Mouse (Mus musculus): ENCODE data around the gene Cd5l. TPM values are rescaled to one million over a fixed set of nuclear protein-coding genes. Genes with fewer than 3 reads are reported as not detected.
"Not testable (repeated sequence)": the region's sequence is repeated elsewhere in the genome, so short reads cannot be mapped to it uniquely, and the experiment has no call there.

The Cd5l gene
- polyA plus RNA-seq, 1 experiment from 2014 or later = 0.15 TPM

DNA sequence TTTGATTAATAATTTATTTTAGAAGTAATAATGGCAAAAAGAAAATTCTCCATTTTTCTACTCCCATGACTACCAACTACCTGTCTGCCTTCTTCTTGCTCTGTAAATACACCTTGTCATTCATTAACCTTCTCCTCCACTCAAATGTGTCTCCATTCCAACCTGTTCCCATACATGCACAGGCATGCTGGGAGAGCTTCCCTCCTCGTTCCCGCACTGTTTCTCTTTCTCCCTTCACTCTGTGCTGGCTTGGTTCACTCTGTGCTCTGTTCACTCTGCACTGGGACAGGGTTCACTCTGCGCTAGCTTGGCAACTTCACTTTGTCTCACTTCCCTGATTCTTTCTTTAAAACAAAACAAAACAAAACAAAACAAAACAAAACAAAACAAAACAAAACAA, 19.5 kb downstream of the Cd5l start:
- Histone ChIP-seq H3K4me3 (no peak overlapping the region), H3K36me3 (no peaks in the 10 kb centered on the region), H3K4me1 (replicated peaks) (0 out of 2 replicates have a peak, but pooled peaks cover 2% of the 10 kb centered on the region), H3K4me2 (no peak overlapping the region), H3K27me3 (no peaks in the 10 kb centered on the region), H3K9me3 (replicated peaks) (no peaks in the 10 kb centered on the region), H3K9ac (no peak overlapping the region), H3K27ac (no peak overlapping the region)
- 49% methylated on average over 3 of the region's 3 CpGs for WGBS
- ATAC-seq (replicated peaks; ENCODE audit: insufficient number of reproducible peaks, insufficient read depth, low FRiP score, low read depth) = no peak

DNA sequence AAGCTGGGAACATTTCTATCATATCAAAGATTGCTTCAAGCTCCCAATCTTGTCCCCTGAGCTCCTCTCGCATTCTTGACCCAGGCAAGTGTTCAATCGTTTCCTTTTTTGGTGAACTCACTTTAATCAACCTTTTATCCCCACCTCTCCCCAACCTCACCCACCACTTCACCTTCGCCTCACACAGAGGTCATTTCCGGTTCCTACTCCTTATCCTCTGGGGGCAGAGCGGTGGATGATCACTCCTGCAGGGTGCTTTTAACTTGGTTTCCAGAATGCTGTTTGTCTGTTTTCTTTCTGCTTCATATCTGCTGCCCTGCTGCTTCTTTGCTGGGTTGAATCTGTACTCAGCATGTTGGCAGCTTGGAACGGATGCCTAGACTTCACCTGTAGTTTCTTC, 20.0 kb downstream of the Cd5l start:
- Histone ChIP-seq H3K9me3 (replicated peaks) (no peaks in the 10 kb centered on the region), H3K36me3 (no peaks in the 10 kb centered on the region), H3K4me2 (no peak overlapping the region), H3K4me3 (no peak overlapping the region), H3K9ac (no peak overlapping the region), H3K27me3 (no peaks in the 10 kb centered on the region), H3K4me1 (replicated peaks) (0 out of 2 replicates have a peak, but pooled peaks cover 2% of the 10 kb centered on the region), H3K27ac (no peak overlapping the region)
- 40% methylated on average over 6 of the region's 6 CpGs for WGBS
- ATAC-seq (replicated peaks; ENCODE audit: insufficient number of reproducible peaks, insufficient read depth, low FRiP score, low read depth) = no peak

DNA sequence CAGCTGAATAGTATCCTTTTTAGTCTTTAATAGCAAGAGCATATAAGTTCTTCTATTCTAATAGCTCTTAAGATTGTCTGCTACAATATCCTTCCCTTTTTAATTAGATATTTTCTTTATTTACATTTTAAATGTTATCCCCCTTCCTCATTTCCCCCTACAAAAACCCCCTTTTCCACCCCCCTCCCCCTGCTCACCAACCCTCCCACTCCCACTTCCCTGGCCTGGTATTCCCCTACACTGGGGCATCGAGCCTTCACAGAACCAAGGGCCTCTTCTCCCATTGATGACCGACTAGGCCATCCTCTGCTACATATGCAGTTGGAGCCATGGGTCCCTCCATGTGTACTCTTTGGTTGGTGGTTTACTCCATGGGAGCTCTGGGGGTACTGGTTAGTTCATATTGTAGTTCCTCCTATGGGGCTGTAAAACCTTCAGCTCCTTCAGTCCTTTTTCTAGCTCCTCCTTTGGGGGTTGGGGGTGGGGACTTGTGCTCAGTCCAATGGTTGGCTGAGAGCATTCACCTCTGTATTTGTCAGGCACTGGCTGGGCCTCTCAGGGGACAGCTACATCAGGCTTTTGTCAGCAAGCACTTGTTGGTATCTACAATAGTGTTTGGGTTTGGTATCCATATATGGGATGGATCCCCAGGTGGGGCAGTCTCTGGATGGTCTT, 22.1 kb downstream of the Cd5l start:
- not testable (repeated sequence) for H3K4me2 ChIP-seq; H3K9me3 ChIP-seq (replicated peaks); H3K4me3 ChIP-seq; H3K27me3 ChIP-seq; H3K4me1 ChIP-seq (replicated peaks); H3K9ac ChIP-seq; H3K36me3 ChIP-seq; H3K27ac ChIP-seq; ATAC-seq (replicated peaks; ENCODE audit: insufficient number of reproducible peaks, insufficient read depth, low FRiP score, low read depth)
- 83% methylated on average over 2 of the region's 2 CpGs for WGBS

DNA sequence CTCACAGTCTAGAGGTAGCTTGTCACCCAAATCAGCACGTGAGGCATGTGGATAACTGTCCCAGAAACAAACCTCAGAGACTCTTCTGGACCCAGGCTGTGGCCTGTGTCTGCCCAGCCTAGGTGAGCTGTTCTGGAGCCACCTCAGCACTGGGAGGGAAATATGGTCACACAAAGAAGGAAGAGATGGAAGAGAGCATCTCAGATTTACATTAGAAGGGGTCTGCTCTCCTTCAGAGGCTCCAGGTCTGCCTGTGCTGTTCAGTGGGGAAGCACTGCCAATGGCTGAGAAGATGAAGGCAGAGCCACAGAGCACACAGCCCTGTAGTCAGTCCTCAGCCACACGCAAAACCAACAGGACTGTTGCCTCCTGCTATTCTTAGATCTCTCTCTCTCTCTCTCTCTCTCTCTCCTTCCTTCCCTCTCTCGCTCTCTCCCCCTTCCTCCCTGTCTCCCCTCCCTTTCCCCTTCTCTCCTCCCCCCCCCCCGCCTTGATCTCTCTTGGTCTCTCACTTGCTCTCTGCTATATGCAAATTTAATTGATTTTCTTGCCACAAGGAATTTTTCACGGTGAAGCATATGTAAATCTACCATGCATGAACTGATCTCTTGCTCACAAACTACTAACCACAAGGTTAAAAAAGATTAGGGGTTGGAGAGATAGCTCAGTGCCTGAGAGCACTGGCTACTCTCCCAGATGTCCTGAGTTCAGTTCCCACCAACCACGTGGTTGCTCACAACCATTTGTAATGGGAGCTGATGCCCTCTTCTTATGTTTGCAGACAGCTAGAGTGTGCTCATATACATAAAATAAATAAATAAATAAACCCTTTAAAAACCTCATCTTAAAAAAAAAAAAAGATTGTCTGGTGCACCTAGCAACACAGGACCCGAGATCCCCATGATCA, 24.4 kb downstream of the Cd5l start:
- 49% methylated on average over 7 of the region's 7 CpGs for WGBS
- ATAC-seq (replicated peaks; ENCODE audit: insufficient number of reproducible peaks, insufficient read depth, low FRiP score, low read depth) = no peak
- H3K27ac ChIP-seq = no peak overlapping the region
- H3K36me3 ChIP-seq = no peaks in the 10 kb centered on the region
- no peak overlapping the region for H3K4me3 ChIP-seq
- no peak overlapping the region for H3K9ac ChIP-seq
- H3K27me3 ChIP-seq = no peaks in the 10 kb centered on the region
- H3K4me2 ChIP-seq = no peak overlapping the region
- H3K9me3 ChIP-seq (replicated peaks) = no peaks in the 10 kb centered on the region
- H3K4me1 ChIP-seq (replicated peaks) = 0 out of 2 replicates have a peak, but pooled peaks cover 2% of the 10 kb centered on the region

DNA sequence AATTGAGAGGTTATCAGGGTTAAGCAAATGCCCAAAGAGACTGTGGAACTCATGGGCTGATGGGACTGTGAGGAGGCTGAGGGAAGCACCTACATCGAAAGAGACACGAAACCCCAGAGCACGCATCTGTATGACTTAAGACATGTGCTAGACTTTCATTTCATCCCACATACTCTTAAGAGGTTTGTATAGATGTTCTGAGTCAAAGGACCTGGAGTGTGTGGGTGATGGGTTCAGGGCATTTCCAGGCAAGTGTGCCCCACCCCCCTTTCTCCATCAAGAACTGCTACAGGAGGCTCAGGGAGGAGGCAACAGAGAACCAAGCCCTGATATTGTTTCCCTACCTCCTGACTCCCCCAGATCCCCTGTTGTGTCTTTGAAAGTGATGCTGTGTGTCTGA, 25.6 kb downstream of the Cd5l start:
- Histone ChIP-seq H3K36me3 (no peaks in the 10 kb centered on the region), H3K27ac (no peak overlapping the region), H3K9me3 (replicated peaks) (no peaks in the 10 kb centered on the region), H3K9ac (no peak overlapping the region), H3K4me2 (no peak overlapping the region), H3K4me1 (replicated peaks) (no peaks in the 10 kb centered on the region), H3K27me3 (no peaks in the 10 kb centered on the region), H3K4me3 (no peak overlapping the region)
- WGBS = 92% methylated on average over 3 of the region's 3 CpGs
- ATAC-seq (replicated peaks; ENCODE audit: insufficient number of reproducible peaks, insufficient read depth, low FRiP score, low read depth) = no peak

DNA sequence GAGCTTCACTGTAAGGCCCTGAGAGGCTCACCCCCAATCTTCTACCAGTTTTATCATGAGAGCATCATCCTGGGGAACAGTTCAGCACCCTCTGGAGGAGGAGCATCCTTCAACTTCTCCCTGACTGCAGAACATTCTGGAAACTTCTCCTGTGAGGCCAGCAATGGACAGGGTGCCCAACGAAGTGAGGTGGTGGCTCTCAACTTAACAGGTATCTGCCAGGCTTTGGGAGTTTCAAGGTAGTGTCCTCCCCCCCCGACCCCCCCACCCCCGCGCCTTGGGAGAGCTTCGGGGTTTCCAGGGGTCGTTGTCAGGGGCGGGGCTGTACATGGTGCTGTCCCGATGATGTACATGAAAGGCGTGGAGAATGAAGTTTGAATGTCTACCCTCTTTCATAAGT, 27.4 kb downstream of the Cd5l start:
- Histone ChIP-seq H3K27me3 (no peaks in the 10 kb centered on the region), H3K4me2 (no peak overlapping the region), H3K9me3 (replicated peaks) (no peaks in the 10 kb centered on the region), H3K9ac (no peak overlapping the region), H3K4me1 (replicated peaks) (no peaks in the 10 kb centered on the region), H3K4me3 (no peak overlapping the region), H3K27ac (no peak overlapping the region), H3K36me3 (no peaks in the 10 kb centered on the region)
- WGBS = 82% methylated on average over 9 of the region's 9 CpGs
- no peak for ATAC-seq (replicated peaks; ENCODE audit: insufficient number of reproducible peaks, insufficient read depth, low FRiP score, low read depth)

DNA sequence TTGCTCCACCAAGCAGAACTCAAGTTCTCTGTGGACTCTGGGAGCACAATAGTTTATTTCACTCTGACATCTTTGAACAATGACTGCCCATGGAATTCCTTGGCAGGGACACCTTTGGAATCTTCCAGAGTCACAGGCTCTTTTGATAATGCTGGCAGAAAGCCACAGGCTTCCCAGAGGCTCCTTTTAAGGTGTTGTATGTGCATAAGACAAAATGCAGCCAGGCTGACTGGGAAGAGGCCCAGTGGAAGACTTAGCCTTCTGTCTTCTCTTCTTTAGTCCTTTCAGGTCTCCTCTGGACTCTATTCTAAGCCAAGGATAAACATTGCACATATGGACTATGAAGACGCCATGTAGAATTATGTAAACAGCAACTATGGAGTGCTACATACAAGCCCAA, 33.3 kb downstream of the Cd5l start:
- ATAC-seq (replicated peaks; ENCODE audit: insufficient number of reproducible peaks, insufficient read depth, low FRiP score, low read depth) = no peak; the same call in 1 of the 2 replicates
- peaks cover 6% of the 10 kb centered on the region for H3K4me1 ChIP-seq (replicated peaks)
- WGBS = 64% methylated on average over 1 of the region's 1 CpGs
- H3K27ac ChIP-seq = peak overlapping the region; percentile 52
- no peaks in the 10 kb centered on the region for H3K36me3 ChIP-seq
- H3K27me3 ChIP-seq = no peaks in the 10 kb centered on the region
- no peak overlapping the region for H3K4me2 ChIP-seq
- no peaks in the 10 kb centered on the region for H3K9me3 ChIP-seq (replicated peaks)
- no peak overlapping the region for H3K9ac ChIP-seq
- no peak overlapping the region for H3K4me3 ChIP-seq

DNA sequence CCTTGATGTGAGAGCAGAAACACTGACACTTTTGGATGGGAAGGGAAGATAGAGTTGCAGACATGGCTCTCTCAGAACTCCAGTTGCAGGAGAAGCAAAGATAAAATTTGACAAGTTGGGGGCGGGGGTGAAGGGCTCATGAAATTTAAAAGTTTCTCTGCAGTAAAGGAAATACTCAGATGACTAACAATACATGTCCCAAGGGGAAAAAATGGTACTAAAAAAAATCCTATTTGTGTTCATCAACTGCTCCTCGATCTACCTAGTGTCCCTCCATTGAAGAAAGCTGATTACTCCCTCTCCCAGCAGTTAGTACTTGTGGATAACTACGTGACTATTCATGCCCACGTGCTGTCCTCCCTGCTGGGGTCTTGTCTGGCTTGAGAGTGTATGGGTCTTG, 41.1 kb downstream of the Cd5l start:
- no peak for ATAC-seq (replicated peaks; ENCODE audit: insufficient number of reproducible peaks, insufficient read depth, low FRiP score, low read depth)
- Histone ChIP-seq H3K4me3 (no peak overlapping the region), H3K27ac (no peak overlapping the region), H3K4me2 (no peak overlapping the region), H3K36me3 (no peaks in the 10 kb centered on the region), H3K27me3 (no peaks in the 10 kb centered on the region), H3K9ac (no peak overlapping the region), H3K9me3 (replicated peaks) (no peaks in the 10 kb centered on the region), H3K4me1 (replicated peaks) (no peaks in the 10 kb centered on the region)
- WGBS = 53% methylated on average over 4 of the region's 4 CpGs

DNA sequence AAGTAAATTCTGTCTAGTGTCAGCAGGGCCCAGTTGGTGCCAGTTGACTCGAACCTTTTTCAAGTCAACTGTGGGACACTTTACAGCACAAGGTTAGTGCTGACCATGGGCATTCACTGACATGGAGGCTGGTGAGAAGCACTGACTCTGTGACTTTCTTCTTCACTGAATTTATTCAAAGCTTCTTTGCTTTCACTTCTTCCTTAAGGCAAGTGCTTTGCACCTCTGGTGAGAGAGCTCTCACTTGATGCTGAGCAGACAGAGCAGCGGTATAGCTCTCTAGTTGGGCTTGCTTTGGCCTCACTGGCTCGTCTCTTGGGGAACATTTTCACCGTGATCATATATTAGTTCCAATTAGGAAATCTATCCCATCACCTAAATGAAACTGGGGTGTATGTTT, 42.2 kb downstream of the Cd5l start:
- H3K27ac ChIP-seq = no peak overlapping the region
- H3K9ac ChIP-seq = no peak overlapping the region
- H3K27me3 ChIP-seq = no peaks in the 10 kb centered on the region
- 76% methylated on average over 4 of the region's 4 CpGs for WGBS
- no peak overlapping the region for H3K4me2 ChIP-seq
- ATAC-seq (replicated peaks; ENCODE audit: insufficient number of reproducible peaks, insufficient read depth, low FRiP score, low read depth) = no peak
- H3K36me3 ChIP-seq = no peaks in the 10 kb centered on the region
- no peaks in the 10 kb centered on the region for H3K9me3 ChIP-seq (replicated peaks)
- no peaks in the 10 kb centered on the region for H3K4me1 ChIP-seq (replicated peaks)
- no peak overlapping the region for H3K4me3 ChIP-seq

DNA sequence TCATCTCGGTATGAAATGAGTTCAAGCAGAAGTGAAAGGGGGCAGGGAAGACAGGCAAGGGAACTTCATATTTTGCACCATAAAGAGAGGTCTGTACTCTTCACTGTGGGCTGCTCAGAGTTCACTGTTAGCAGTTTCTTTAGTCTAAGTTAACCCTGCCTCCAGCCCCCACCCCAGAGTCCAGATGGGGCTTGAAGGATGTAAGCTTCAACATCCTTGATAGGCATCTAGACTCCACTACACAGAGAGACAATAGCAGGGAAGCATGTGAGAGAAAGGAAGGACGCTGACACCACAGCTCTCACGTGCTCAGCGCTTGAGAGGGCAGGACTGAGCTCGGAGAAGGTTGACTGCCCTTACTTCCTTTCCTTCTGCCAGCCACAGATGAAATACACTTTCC, 43.6 kb downstream of the Cd5l start:
- ATAC-seq (replicated peaks; ENCODE audit: insufficient number of reproducible peaks, insufficient read depth, low FRiP score, low read depth) = no peak
- 55% methylated on average over 5 of the region's 5 CpGs for WGBS

DNA sequence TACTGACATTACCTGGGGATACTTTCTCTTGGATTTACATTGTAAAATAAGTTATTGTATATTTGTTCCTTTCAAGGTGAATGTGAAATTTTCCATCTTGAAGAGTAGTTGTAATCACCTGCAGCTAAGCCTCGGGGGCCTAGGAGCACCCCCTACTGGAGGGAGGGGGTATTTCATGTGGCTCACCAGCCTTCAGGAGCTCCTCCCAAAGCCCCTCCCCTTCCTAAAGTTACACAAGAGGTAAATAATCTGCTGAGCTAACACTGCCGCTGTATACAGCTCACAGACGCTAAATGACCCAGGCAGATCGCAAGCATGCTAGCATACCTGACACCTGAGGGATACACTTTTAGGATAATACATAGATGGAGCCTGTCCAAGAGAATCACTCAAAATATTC, 50.5 kb downstream of the Cd5l start:
- no peak for ATAC-seq (replicated peaks; ENCODE audit: insufficient number of reproducible peaks, insufficient read depth, low FRiP score, low read depth)
- H3K27ac ChIP-seq = no peak overlapping the region
- H3K4me1 ChIP-seq (replicated peaks) = no peaks in the 10 kb centered on the region
- H3K4me3 ChIP-seq = no peak overlapping the region
- 28% methylated on average over 4 of the region's 4 CpGs for WGBS
- H3K9ac ChIP-seq = no peak overlapping the region
- 0 out of 2 replicates have a peak, but pooled peaks cover 3% of the 10 kb centered on the region for H3K27me3 ChIP-seq
- H3K36me3 ChIP-seq = no peaks in the 10 kb centered on the region
- H3K4me2 ChIP-seq = no peak overlapping the region
- no peaks in the 10 kb centered on the region for H3K9me3 ChIP-seq (replicated peaks)

More for the DNA sequence above, 43.6 kb downstream of the Cd5l start:
- no peaks in the 10 kb centered on the region for H3K27me3 ChIP-seq
- H3K4me2 ChIP-seq = no peak overlapping the region
- H3K36me3 ChIP-seq = no peaks in the 10 kb centered on the region
- no peak overlapping the region for H3K9ac ChIP-seq
- no peaks in the 10 kb centered on the region for H3K9me3 ChIP-seq (replicated peaks)
- H3K4me3 ChIP-seq = no peak overlapping the region
- H3K4me1 ChIP-seq (replicated peaks) = no peaks in the 10 kb centered on the region
- H3K27ac ChIP-seq = no peak overlapping the region
